Mouse (Mus musculus): Measurements from ENCODE around the gene Coq7.

- TF ChIP-seq CTCF (IDR thresholded peaks at IDR 0.05; ENCODE audit: low read depth, low read length) (no peak), POLR2AphosphoS5 (IDR thresholded peaks at IDR 0.05; ENCODE audit: insufficient replicate concordance, low read depth, low read length) (no peak), GATA1 (IDR thresholded peaks at IDR 0.05; ENCODE audit: borderline replicate concordance, low read length) (no peak)
Measured at GRCm38 (mm10) chr7:118508556-118508955, 24.6 kb downstream of the Coq7 start.

Data from G1E (cell line).